9 mouse cellular contexts compared by ENCODE assay signal in genomic region chr11:35922205-35922873, GRCm38 (mm10). TPM values are rescaled to one million over a fixed set of nuclear protein-coding genes. Genes with fewer than 3 reads are reported as not detected.
DNase-seq lines count a peak whose midpoint lies in the region; ATAC-seq and TF ChIP-seq lines count a peak whose summit lies in the region.
"Had no signal": no experiment of that assay in that cellular context is flagged by ENCODE, and none has a peak within 500 bp of the region (broad histone marks: within the 10 kb centered on the region; RNA-seq: fewer than 3 reads in every experiment).

No protein-coding gene starts in this region.

- TF ChIP-seq CTCF in forebrain, postnatal 0 days (IDR thresholded peaks at IDR 0.05; ENCODE audit: low read depth), result peak; percentile 45
- no peak for TF ChIP-seq CTCF in E14TG2a.4 (conservative IDR thresholded peaks at IDR 0.05; ENCODE audit: low read length)
- peak; percentile 40 for TF ChIP-seq CTCF in lung, embryonic 14.5 days (IDR thresholded peaks at IDR 0.05; ENCODE audit: low read depth)

- H3K27ac ChIP-seq in forebrain, postnatal 0 days (ENCODE audit: low read depth, low read length), result no peak overlapping the region
- no peak overlapping the region for H3K27ac ChIP-seq in forebrain, embryonic 16.5 days (ENCODE audit: low read length)
- H3K27ac ChIP-seq in lung, embryonic 14.5 days (ENCODE audit: low read depth), result peak overlapping the region; percentile 15
- H3K27ac ChIP-seq in neural tube, embryonic 15.5 days (replicated peaks), result no peak overlapping the region
- H3K27ac ChIP-seq: heart, embryonic 15.5 days had no signal

- no peak overlapping the region for H3K4me3 ChIP-seq in forebrain, postnatal 0 days (ENCODE audit: low read depth, low read length)
- no peak overlapping the region for H3K4me3 ChIP-seq in forebrain, embryonic 16.5 days (replicated peaks; ENCODE audit: low read length)
- H3K4me3 ChIP-seq in E14TG2a.4 (replicated peaks; ENCODE audit: low read length), result peak overlapping the region; percentile 20; the same call in 1 of the 2 replicates
- H3K4me3 ChIP-seq in lung, embryonic 14.5 days (ENCODE audit: low read depth, low read length), result no peak overlapping the region
- H3K4me3 ChIP-seq in neural tube, embryonic 15.5 days (replicated peaks), result no peak overlapping the region
- H3K4me3 ChIP-seq: heart, embryonic 15.5 days had no signal

- H3K9me3 ChIP-seq in forebrain, postnatal 0 days (ENCODE audit: low read length), result no peaks in the 10 kb centered on the region
- no peaks in the 10 kb centered on the region for H3K9me3 ChIP-seq in forebrain, embryonic 16.5 days (ENCODE audit: control insufficient read depth, low read length)
- H3K9me3 ChIP-seq in E14TG2a.4 (ENCODE audit: low read length), result no peaks in the 10 kb centered on the region
- no peaks in the 10 kb centered on the region for H3K9me3 ChIP-seq in lung, embryonic 14.5 days (ENCODE audit: low read depth, low read length)
- H3K9me3 ChIP-seq in neural tube, embryonic 15.5 days (replicated peaks), result no peaks in the 10 kb centered on the region
- H3K9me3 ChIP-seq: heart, embryonic 15.5 days had no signal

- no peaks in the 10 kb centered on the region for H3K36me3 ChIP-seq in forebrain, postnatal 0 days (ENCODE audit: insufficient read depth)
- no peaks in the 10 kb centered on the region for H3K36me3 ChIP-seq in forebrain, embryonic 16.5 days (ENCODE audit: control insufficient read depth, insufficient read depth)
- no peaks in the 10 kb centered on the region for H3K36me3 ChIP-seq in E14TG2a.4 (ENCODE audit: insufficient read depth, low read length)
- H3K36me3 ChIP-seq in lung, embryonic 14.5 days (ENCODE audit: insufficient read depth), result no peaks in the 10 kb centered on the region
- no peaks in the 10 kb centered on the region for H3K36me3 ChIP-seq in neural tube, embryonic 15.5 days
- H3K36me3 ChIP-seq: heart, embryonic 15.5 days had no signal

- peaks cover 17% of the 10 kb centered on the region for H3K4me1 ChIP-seq in forebrain, postnatal 0 days (ENCODE audit: insufficient read depth)
- peaks cover 29% of the 10 kb centered on the region for H3K4me1 ChIP-seq in forebrain, embryonic 16.5 days (replicated peaks; ENCODE audit: control insufficient read depth, insufficient read depth, low read length)
- H3K4me1 ChIP-seq in E14TG2a.4 (replicated peaks; ENCODE audit: low read depth, low read length), result peaks cover 76% of the 10 kb centered on the region
- peaks cover 11% of the 10 kb centered on the region; the same call in 1 of the 2 replicates for H3K4me1 ChIP-seq in lung, embryonic 14.5 days (ENCODE audit: insufficient read depth)
- H3K4me1 ChIP-seq in neural tube, embryonic 15.5 days, result peaks cover 17% of the 10 kb centered on the region
- H3K4me1 ChIP-seq: heart, embryonic 15.5 days had no signal

- no peak overlapping the region for H3K4me2 ChIP-seq in forebrain, postnatal 0 days (ENCODE audit: low read depth)
- H3K4me2 ChIP-seq in forebrain, embryonic 16.5 days (ENCODE audit: low read length), result no peak overlapping the region
- no peak overlapping the region; the same call in 1 of the 2 replicates for H3K4me2 ChIP-seq in lung, embryonic 14.5 days
- no peak overlapping the region for H3K4me2 ChIP-seq in neural tube, embryonic 15.5 days
- H3K4me2 ChIP-seq: heart, embryonic 15.5 days had no signal

- H3K27me3 ChIP-seq in forebrain, postnatal 0 days (ENCODE audit: insufficient read depth, low read length), result no peaks in the 10 kb centered on the region
- no peaks in the 10 kb centered on the region for H3K27me3 ChIP-seq in forebrain, embryonic 16.5 days (replicated peaks; ENCODE audit: control insufficient read depth, insufficient read depth, low read length)
- no peaks in the 10 kb centered on the region for H3K27me3 ChIP-seq in E14TG2a.4 (ENCODE audit: insufficient read depth, low read length)
- no peaks in the 10 kb centered on the region for H3K27me3 ChIP-seq in lung, embryonic 14.5 days (ENCODE audit: insufficient read depth, low read length)
- H3K27me3 ChIP-seq in neural tube, embryonic 15.5 days (replicated peaks), result no peaks in the 10 kb centered on the region
- H3K27me3 ChIP-seq: heart, embryonic 15.5 days had no signal

- peak; percentile 23; the same call in 1 of the 2 replicates for ATAC-seq in forebrain, postnatal 0 days
- ATAC-seq in forebrain, embryonic 16.5 days, result no peak
- ATAC-seq in lung, embryonic 14.5 days (ENCODE audit: insufficient read depth), result no peak
- ATAC-seq in neural tube, embryonic 15.5 days (ENCODE audit: low FRiP score), result no peak

- WGBS in forebrain, postnatal 0 days, result 33% methylated on average over 12 of the region's 12 CpGs
- WGBS in forebrain, embryonic 16.5 days, result 25% methylated on average over 12 of the region's 12 CpGs
- 17% methylated on average over 12 of the region's 12 CpGs for WGBS in lung, embryonic 14.5 days
- WGBS in neural tube, embryonic 15.5 days, result 38% methylated on average over 12 of the region's 12 CpGs

- no peak for DNase-seq in forebrain, postnatal 0 days
- DNase-seq in embryo, embryonic 11 days, result peak; percentile 39
- peak; percentile 49 for DNase-seq in lung, embryonic 14.5 days
- DNase-seq in left cerebral cortex, adult 11 months (ENCODE audit: low spot score), result no peak
- no peak for DNase-seq in adipocyte (ENCODE audit: low spot score)

- no peak overlapping the region for H3K9ac ChIP-seq in forebrain, postnatal 0 days
- H3K9ac ChIP-seq in forebrain, embryonic 16.5 days (replicated peaks; ENCODE audit: low read depth, low read length), result no peak overlapping the region
- no peak overlapping the region for H3K9ac ChIP-seq in lung, embryonic 14.5 days
- H3K9ac ChIP-seq in neural tube, embryonic 15.5 days (replicated peaks), result no peak overlapping the region
- H3K9ac ChIP-seq: heart, embryonic 15.5 days had no signal

RNA-seq across cellular contexts. Expression of gene Wwc1, which starts 58.0 kb away (rescaled TPM):
- total RNA-seq in forebrain, postnatal 0 days (2014; rRNA removed), result 21.1 and 21.2 TPM in 2 replicates
- 13.2 and 13.8 TPM in 2 replicates for polyA plus RNA-seq in forebrain, postnatal 0 days (2015; fragmentation: Nextera tagmentation; extraction: Ambion mirVana)
- 10.2 and 14.9 TPM in 2 replicates for polyA plus RNA-seq in forebrain, embryonic 16.5 days (2015; fragmentation: Nextera tagmentation; extraction: Ambion mirVana)
- polyA plus RNA-seq in lung, embryonic 14.5 days (2014; fragmentation: Nextera tagmentation; extraction: Ambion mirVana), result 17.0 and 17.4 TPM in 2 replicates
- 4.6 and 7.0 TPM in 2 replicates for polyA plus RNA-seq in neural tube, embryonic 15.5 days (2015; fragmentation: Nextera tagmentation; extraction: Ambion mirVana)

Comparison
In these comparisons a context has a peak if more than half of its experiments do, and no peak if none do; other contexts are left out.
1. DNase-seq: peak in embryo, embryonic 11 days (single experiment) and lung, embryonic 14.5 days (single experiment); none in forebrain, postnatal 0 days (single experiment), left cerebral cortex, adult 11 months (single experiment) and adipocyte (single experiment).